Mouse (Mus musculus): ENCODE data around the gene 1700113H08Rik. TPM values are rescaled to one million over a fixed set of nuclear protein-coding genes. Genes with fewer than 3 reads are reported as not detected.

The 1700113H08Rik gene
- polyA plus RNA-seq, 1 experiment: not detected

DNA sequence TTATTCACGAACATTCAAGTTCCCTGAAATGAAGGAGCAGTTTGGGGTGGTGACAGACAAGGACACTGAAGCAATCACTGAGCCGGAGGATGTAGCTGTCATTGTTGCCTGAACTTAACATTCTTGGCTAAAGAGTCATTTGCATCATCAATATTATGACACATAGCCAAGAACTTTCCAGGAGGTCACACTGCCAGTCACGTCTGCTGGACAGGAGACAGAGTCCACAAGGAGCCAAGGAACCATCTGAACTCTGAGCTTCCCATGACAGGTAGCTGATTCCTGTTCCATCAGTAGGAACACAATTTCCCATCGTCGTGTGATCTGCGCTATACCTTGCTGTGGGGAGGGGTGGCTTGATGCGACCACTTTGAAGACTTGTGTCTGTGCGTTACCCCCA lies 25.1 kb upstream of the 1700113H08Rik start:
- no peaks in the 10 kb centered on the region for H3K27me3 ChIP-seq (ENCODE audit: control insufficient read depth)
- no peak overlapping the region for H3K4me3 ChIP-seq (replicated peaks)
- H3K4me1 ChIP-seq (ENCODE audit: control insufficient read depth): no peaks in the 10 kb centered on the region
- no peak for TF ChIP-seq TAL1 (IDR thresholded peaks at IDR 0.05; ENCODE audit: low read length)
- TF ChIP-seq GATA1 (IDR thresholded peaks at IDR 0.05; ENCODE audit: low read length): no peak
- no peaks in the 10 kb centered on the region for H3K36me3 ChIP-seq (ENCODE audit: control insufficient read depth)
- no peaks in the 10 kb centered on the region for H3K9me3 ChIP-seq (ENCODE audit: control insufficient read depth, low read length)

DNA sequence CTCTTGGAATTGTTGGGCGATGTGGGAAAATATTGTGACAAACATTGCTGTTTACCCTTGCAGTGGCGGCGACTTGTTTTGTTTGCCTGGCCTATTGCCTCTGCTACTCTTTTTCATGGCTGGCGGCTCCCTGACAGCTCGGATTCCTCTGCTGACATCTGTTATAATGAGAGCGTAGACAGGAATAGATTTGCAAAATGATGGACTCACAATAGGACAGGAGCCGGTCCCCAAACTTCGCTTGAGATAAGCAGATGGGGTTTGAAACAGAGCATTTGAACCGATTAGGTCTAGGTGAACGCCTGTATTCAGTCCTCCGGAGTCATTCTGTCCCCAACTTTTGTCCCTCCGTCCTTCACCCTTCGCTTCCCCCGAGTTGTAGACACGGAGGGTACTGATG lies 22.0 kb upstream of the 1700113H08Rik start:
- H3K27me3 ChIP-seq (ENCODE audit: control insufficient read depth): no peaks in the 10 kb centered on the region
- H3K36me3 ChIP-seq (ENCODE audit: control insufficient read depth): no peaks in the 10 kb centered on the region
- H3K4me1 ChIP-seq (ENCODE audit: control insufficient read depth): no peaks in the 10 kb centered on the region
- no peaks in the 10 kb centered on the region for H3K9me3 ChIP-seq (ENCODE audit: control insufficient read depth, low read length)
- H3K4me3 ChIP-seq (replicated peaks): no peak overlapping the region
- TF ChIP-seq TAL1 (IDR thresholded peaks at IDR 0.05; ENCODE audit: low read length) (no peak), GATA1 (IDR thresholded peaks at IDR 0.05; ENCODE audit: low read length) (no peak)

DNA sequence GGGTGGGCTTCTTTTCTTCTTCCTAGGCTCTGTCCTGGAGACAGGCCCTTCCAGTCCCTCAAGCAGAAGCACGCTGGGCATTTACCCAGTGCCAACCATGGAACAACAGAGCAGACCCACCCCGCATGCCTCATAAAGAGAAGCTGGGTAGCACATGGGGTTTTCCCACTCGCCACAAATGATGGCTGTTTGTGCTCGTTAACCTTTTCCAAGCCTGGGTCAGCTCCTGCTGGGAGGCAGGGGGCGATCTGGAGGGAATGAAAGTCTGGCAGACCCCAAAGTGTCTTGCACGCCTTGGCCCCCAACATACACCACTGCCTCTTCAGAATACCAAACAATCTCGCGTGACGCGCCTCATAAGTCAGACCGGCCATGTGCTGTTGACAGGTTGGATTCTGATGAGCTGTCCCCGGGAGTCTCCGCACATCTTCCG lies 21.6 kb upstream of the 1700113H08Rik start:
- H3K27me3 ChIP-seq (ENCODE audit: control insufficient read depth): no peaks in the 10 kb centered on the region
- no peak overlapping the region for H3K4me3 ChIP-seq (replicated peaks)
- no peaks in the 10 kb centered on the region for H3K4me1 ChIP-seq (ENCODE audit: control insufficient read depth)
- no peaks in the 10 kb centered on the region for H3K9me3 ChIP-seq (ENCODE audit: control insufficient read depth, low read length)
- no peaks in the 10 kb centered on the region for H3K36me3 ChIP-seq (ENCODE audit: control insufficient read depth)
- TF ChIP-seq TAL1 (IDR thresholded peaks at IDR 0.05; ENCODE audit: low read length): no peak
- TF ChIP-seq GATA1 (IDR thresholded peaks at IDR 0.05; ENCODE audit: low read length): no peak

DNA sequence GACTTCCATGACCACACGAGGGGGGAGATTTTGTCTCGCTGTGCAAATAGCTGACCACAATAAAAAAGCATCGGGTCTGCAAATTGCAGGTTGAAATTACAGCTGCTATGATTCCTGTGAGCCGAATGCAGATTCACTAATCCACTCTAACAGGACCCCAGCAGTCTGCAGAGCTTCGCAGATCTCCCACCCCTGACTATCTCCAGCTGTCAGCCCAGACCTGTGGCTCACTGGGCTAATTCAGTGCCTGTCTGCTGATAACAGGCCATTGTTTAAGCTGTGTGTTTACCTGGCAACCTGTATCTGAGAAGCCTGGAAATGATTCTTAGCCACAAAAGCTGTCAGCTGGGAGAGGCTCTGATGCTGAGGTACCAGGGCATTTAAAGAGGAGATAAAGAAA lies 20.8 kb upstream of the 1700113H08Rik start:
- Histone ChIP-seq H3K9me3 (ENCODE audit: control insufficient read depth, low read length) (no peaks in the 10 kb centered on the region), H3K27me3 (ENCODE audit: control insufficient read depth) (no peaks in the 10 kb centered on the region), H3K4me1 (ENCODE audit: control insufficient read depth) (no peaks in the 10 kb centered on the region), H3K36me3 (ENCODE audit: control insufficient read depth) (no peaks in the 10 kb centered on the region), H3K4me3 (replicated peaks) (no peak overlapping the region)
- no peak for TF ChIP-seq TAL1 (IDR thresholded peaks at IDR 0.05; ENCODE audit: low read length)
- no peak for TF ChIP-seq GATA1 (IDR thresholded peaks at IDR 0.05; ENCODE audit: low read length)

DNA sequence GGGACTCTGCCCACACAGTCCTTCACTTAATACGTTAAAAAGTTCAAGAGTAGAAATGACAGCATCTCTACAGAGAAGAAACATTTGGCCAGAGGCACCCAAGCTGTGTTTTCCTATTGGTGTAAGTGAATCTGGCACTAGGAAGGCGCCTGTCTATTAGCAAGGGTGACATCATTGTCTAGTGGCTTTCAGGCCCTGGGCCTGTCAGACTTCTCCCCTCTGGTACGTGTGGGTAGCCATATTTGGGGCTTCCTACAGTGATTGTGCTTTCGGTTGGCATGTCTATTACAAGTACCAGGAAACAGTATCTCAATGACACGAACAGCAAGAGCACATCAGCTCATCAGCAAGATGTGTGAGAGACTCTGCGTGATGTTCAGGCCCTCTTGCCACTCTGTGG lies 18.5 kb upstream of the 1700113H08Rik start:
- TF ChIP-seq GATA1 (IDR thresholded peaks at IDR 0.05; ENCODE audit: low read length) (no peak), TAL1 (IDR thresholded peaks at IDR 0.05; ENCODE audit: low read length) (no peak)
- Histone ChIP-seq H3K4me1 (ENCODE audit: control insufficient read depth) (no peaks in the 10 kb centered on the region), H3K36me3 (ENCODE audit: control insufficient read depth) (no peaks in the 10 kb centered on the region), H3K9me3 (ENCODE audit: control insufficient read depth, low read length) (no peaks in the 10 kb centered on the region), H3K27me3 (ENCODE audit: control insufficient read depth) (no peaks in the 10 kb centered on the region), H3K4me3 (replicated peaks) (no peak overlapping the region)

DNA sequence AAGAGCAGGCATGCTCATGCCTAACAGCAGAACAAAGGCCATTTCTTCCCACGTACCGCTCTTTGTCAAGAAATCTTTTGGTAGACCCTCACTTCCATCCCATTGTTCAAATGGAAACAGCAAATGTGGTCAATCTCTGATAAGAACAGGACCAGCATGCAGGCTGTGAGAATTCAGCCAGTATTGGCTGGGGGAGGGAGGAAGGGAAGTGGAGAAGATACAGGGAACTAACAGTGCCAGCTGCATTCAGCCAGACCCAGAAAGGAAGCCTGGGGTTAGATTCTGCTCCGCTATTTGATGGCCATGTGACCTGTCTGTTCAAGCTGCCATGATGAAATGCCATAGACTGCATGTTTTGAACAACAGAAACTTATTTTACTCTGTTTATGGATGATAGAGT lies 18.0 kb upstream of the 1700113H08Rik start:
- no peak for TF ChIP-seq GATA1 (IDR thresholded peaks at IDR 0.05; ENCODE audit: low read length)
- no peak for TF ChIP-seq TAL1 (IDR thresholded peaks at IDR 0.05; ENCODE audit: low read length)
- Histone ChIP-seq H3K4me1 (ENCODE audit: control insufficient read depth) (no peaks in the 10 kb centered on the region), H3K4me3 (replicated peaks) (no peak overlapping the region), H3K27me3 (ENCODE audit: control insufficient read depth) (no peaks in the 10 kb centered on the region), H3K36me3 (ENCODE audit: control insufficient read depth) (no peaks in the 10 kb centered on the region), H3K9me3 (ENCODE audit: control insufficient read depth, low read length) (no peaks in the 10 kb centered on the region)

DNA sequence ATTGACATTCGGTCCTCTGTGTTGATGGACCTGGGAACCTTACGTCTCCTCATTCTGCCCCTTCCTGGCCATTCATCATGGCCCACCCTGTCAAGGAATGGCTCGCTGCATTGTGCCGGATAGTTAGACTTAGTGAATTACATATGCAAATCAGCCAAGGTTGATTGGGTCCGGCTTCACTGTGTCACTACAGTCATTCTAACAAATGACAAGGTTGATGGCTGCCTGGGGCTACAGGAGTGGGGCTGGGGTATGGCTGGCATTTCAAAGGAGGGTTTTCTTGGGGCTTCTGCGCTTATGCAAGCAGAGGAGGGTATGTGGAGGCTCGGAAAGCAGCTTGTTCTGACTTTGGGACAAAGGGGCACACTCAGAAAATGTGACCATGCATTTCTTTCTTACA lies 16.6 kb upstream of the 1700113H08Rik start:
- Histone ChIP-seq H3K27me3 (ENCODE audit: control insufficient read depth) (no peaks in the 10 kb centered on the region), H3K4me1 (ENCODE audit: control insufficient read depth) (no peaks in the 10 kb centered on the region), H3K4me3 (replicated peaks) (no peak overlapping the region), H3K9me3 (ENCODE audit: control insufficient read depth, low read length) (no peaks in the 10 kb centered on the region), H3K36me3 (ENCODE audit: control insufficient read depth) (no peaks in the 10 kb centered on the region)
- TF ChIP-seq GATA1 (IDR thresholded peaks at IDR 0.05; ENCODE audit: low read length) (no peak), TAL1 (IDR thresholded peaks at IDR 0.05; ENCODE audit: low read length) (no peak)

DNA sequence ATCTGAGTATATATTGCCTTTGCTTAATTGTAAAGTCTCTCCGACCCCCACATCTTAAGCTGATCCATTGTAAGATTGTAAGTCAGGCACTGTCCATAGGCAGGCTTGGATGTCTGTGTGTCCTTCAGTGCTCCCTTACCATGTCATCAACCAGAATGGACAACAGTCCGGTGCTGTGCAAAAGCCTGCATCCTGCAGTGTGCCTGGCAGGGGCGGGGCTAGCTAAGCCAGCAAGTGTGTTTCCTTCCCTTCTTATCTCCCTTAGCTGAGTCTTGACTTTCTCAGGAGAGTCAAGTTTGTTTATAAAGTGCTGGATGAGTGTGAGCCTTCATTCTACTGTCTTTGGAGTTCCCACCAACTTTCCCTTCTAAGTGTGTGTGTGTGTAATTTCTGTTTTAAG lies 12.6 kb upstream of the 1700113H08Rik start:
- Histone ChIP-seq H3K27me3 (ENCODE audit: control insufficient read depth) (no peaks in the 10 kb centered on the region), H3K9me3 (ENCODE audit: control insufficient read depth, low read length) (no peaks in the 10 kb centered on the region), H3K4me1 (ENCODE audit: control insufficient read depth) (no peaks in the 10 kb centered on the region), H3K4me3 (replicated peaks) (no peak overlapping the region), H3K36me3 (ENCODE audit: control insufficient read depth) (no peaks in the 10 kb centered on the region)
- TF ChIP-seq TAL1 (IDR thresholded peaks at IDR 0.05; ENCODE audit: low read length): no peak
- TF ChIP-seq GATA1 (IDR thresholded peaks at IDR 0.05; ENCODE audit: low read length): no peak

DNA sequence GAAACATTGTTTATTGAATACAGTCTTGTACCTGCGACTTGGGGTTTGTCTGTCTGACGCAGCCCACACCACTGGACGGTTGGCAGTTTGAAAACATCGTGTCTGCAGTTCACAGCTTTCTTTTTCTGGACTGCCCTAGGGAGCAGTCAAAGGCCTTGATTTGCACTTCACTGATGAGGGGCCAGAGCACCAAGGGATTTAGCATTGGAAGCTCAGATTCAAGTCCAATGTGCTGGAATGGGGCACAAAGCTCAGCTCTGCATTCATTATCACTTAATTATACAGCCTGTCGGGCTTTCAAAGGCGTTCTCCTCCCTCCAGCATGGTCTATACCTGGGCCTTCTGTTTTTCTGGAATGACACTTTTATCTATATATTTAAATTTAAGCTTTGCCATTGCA lies 11.4 kb upstream of the 1700113H08Rik start:
- H3K9me3 ChIP-seq (ENCODE audit: control insufficient read depth, low read length): no peaks in the 10 kb centered on the region
- no peak for TF ChIP-seq GATA1 (IDR thresholded peaks at IDR 0.05; ENCODE audit: low read length)
- no peak for TF ChIP-seq TAL1 (IDR thresholded peaks at IDR 0.05; ENCODE audit: low read length)
- H3K36me3 ChIP-seq (ENCODE audit: control insufficient read depth): no peaks in the 10 kb centered on the region
- H3K4me3 ChIP-seq (replicated peaks): no peak overlapping the region
- no peaks in the 10 kb centered on the region for H3K4me1 ChIP-seq (ENCODE audit: control insufficient read depth)
- H3K27me3 ChIP-seq (ENCODE audit: control insufficient read depth): no peaks in the 10 kb centered on the region

DNA sequence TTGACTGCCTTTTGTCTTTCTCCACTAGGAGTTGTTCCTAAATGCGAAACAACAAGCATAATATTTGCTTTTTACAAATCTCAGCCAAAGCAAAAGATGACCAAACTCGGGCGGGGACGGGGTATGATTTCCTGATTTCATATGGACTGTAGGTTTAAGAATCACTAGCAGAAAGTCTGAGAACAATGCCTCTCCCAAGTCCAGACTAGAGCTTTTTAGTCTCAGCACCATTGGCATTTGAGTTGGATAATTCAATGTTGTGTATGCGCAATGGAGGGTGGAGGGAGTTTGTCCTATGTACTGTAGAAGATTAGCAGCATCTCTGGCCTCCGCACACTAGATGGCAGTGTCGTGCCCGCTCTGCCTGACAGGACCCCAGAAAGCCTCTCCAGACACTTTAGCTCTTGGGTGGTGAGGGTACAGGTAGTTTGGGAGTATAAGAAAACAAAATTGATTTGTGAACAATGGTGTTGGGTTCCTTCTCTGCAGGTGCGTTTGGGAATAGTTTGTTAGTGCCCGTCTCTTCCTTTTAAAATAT lies 10.8 kb upstream of the 1700113H08Rik start:
- no peaks in the 10 kb centered on the region for H3K4me1 ChIP-seq (ENCODE audit: control insufficient read depth)
- H3K9me3 ChIP-seq (ENCODE audit: control insufficient read depth, low read length): no peaks in the 10 kb centered on the region
- H3K36me3 ChIP-seq (ENCODE audit: control insufficient read depth): no peaks in the 10 kb centered on the region
- no peak overlapping the region for H3K4me3 ChIP-seq (replicated peaks)
- H3K27me3 ChIP-seq (ENCODE audit: control insufficient read depth): no peaks in the 10 kb centered on the region
- TF ChIP-seq TAL1 (IDR thresholded peaks at IDR 0.05; ENCODE audit: low read length) (no peak), GATA1 (IDR thresholded peaks at IDR 0.05; ENCODE audit: low read length) (no peak)
